Mouse (Mus musculus) ES-E14 (cell line): ENCODE measurements around the gene Pgap2.

Source experiments
- HCFC1 ChIP-seq: IDR thresholded peaks from 2 replicates; pipeline ENCODE4 v1.6.1; 2012; ENCODE audit warnings: low read length, inconsistent platforms, borderline replicate concordance; ENCODE audit not compliant: insufficient read depth
- MAFK ChIP-seq: IDR thresholded peaks from 2 replicates; pipeline ENCODE4 v1.6.1; 2014; ENCODE audit warnings: mild to moderate bottlenecking, low read depth, low read length, inconsistent platforms; ENCODE audit not compliant: insufficient read depth
- ZC3H11A ChIP-seq: IDR thresholded peaks from 2 replicates; pipeline ENCODE4 v1.6.1; 2012; ENCODE audit warnings: low read depth, mild to moderate bottlenecking, inconsistent platforms, low read length, borderline replicate concordance
- ZNF384 ChIP-seq: IDR thresholded peaks from 2 replicates; pipeline ENCODE4 v1.6.1; 2012; ENCODE audit warnings: low read depth, low read length, inconsistent platforms

DNA sequence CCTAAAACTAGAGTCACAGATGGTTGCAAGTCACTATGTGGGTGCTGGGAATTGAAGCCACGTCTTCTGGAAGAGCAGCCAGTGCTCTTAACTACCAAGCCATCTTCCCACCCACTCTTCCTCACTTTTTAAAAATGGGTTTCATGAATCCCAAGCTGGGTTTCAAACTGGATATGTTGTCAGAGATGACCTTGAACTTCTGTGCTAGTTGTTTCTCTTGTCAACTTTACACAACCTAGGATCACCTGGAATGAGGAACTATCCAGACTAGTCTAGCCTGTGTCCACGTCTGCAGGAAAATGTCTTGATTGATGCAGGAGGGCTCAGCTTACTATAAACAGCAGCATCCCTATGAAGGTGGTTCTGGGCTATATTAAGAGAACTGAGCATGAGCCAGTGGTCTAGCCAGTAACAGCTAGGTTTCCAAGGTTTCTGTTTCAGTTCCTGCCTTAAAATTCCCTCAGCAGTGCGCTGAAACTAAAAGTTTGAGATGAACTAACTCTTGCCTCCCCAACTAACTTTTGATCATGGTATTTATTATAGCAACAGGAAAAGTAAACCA is 5.6 kb upstream of the Pgap2 start:
- TF ChIP-seq ZC3H11A (no peak), ZNF384 (no peak), HCFC1 (no peak), MAFK (no peak)
